Mouse (Mus musculus) T-helper 17 cell (primary cell): Measurements from ENCODE around the gene Lrtm1.

Experiments
- in situ Hi-C, 2 experiments: fragments of 300-600 bp; cut with MboI, MseI; formaldehyde crosslinking; loops; 1 replicate in 1 of 2; 2 replicates in 1 of 2; pipeline ENCODE4 v1.15.1; 2025; ENCODE audit warnings: high pct_unique_total_duplicates in 2 of 2

Lrtm1 gene

DNA sequence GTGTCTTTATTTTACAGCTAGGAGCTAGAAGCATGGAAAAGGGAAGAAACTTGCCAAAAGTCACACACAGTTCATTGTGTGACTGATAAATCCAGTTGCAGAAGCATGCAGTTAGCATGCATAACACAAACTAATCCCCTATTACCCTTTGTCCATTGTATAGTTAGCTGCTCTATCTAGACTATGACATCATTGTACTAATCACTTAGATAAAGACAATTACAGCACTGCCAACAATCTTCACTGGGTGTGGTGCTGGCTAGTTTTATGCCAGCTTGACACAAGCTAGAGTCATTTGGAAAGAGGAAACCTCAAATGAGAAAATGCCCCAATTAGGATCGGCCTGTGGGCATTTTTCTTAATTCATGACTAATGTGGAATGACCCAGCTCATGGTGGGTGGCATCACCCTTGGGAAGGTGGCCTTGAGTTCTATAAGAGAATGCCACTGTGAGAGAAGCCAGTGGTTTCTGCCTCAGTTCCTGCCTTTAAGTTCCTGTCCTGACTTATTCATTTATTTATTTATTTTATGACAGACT, 13.9 kb downstream of the Lrtm1 start:
- in situ Hi-C loops = no loop called here

DNA sequence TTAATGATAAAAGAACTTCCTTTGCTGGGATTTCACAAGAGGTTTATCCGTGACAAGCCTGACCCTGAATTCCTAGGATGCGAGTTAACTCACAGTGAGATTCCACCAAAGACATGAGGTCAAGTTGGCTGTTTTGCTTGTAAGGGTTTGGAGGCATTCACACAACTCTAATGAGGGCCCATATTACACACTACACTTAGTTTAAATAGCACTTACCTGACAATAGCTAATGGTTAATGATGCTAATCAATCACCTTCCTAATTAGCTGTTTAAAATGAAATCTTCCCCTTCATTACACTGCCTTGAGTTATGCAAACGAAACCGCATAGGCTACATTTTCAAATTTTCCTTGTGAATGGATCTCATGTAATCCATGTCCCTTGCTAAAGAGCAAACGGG, 20.2 kb downstream of the Lrtm1 start:
- in situ Hi-C loops = no loop called here

DNA sequence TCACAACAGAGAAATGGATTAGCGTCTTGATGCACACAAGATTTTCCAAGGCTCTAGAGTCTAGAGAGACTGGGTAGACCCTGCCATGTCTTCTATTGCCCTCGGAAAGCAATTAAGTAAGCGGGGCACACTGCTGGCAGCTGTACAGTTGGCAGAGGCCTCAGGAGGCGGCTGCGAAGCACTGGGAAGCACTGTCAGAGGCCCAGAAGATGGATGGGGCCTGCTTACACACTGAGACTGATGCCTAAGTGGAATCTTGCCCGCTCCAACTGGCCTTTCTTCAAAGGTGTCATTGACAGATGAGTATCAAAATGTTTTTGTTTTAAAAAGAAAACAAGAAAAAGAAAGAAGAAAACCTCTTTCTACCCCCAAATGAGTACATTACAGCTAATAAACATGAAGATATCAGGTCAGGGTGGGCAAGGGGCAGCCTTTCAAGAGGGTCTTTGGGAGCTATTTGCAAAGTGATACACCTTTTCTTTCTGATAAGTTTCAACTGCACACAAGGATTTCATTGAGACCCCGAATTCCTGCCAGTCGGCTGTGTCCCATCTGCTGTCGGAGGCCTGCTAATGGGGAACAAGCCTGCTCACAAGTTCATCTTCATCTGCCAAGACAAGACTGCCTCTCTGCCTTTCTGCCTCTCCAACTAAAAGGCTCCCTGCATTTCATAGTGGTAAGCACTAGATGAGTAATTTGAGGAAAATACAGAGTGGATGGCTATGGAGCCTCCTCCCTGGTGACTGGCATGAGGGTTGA, 22.8 kb downstream of the Lrtm1 start:
- in situ Hi-C loops = no loop called here

DNA sequence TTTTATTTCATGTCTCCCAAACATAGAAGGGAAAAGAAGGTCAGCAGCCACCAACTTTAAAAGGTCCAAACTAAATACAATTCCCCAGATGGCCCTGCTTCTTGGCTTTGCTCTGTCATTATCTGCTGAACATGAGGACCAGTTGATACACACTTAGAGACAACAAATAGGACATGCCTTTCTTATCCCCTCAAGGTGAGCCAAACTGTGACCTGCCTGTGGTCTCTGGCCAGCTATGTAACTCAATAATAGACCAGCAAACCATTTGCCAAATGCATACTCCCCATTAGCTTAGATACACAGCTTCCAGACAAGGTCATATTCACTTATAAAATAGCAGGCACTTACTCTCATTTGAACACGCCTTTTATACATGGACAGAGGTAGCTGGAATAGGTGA, 23.5 kb downstream of the Lrtm1 start:
- in situ Hi-C loops = no loop called here

DNA sequence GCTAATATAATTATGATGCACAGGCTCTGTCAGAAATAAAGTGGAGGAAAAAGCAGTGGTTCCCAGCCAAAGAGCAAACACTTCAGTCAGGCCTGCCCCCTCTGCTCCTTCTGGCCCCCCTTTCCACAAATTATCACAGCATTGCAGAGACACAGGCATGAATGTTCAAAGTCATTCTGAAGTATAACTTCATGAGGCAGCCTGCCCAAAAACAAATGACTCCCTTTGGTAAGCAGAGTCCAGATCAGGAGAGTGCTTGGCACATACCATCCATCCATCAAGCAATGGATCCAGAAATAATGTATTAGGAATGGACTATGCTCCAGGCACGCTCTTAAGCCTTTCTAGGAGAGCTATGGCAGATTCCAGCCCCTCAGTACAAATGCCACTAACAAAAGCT, 24.3 kb downstream of the Lrtm1 start:
- in situ Hi-C loops = no loop called here

DNA sequence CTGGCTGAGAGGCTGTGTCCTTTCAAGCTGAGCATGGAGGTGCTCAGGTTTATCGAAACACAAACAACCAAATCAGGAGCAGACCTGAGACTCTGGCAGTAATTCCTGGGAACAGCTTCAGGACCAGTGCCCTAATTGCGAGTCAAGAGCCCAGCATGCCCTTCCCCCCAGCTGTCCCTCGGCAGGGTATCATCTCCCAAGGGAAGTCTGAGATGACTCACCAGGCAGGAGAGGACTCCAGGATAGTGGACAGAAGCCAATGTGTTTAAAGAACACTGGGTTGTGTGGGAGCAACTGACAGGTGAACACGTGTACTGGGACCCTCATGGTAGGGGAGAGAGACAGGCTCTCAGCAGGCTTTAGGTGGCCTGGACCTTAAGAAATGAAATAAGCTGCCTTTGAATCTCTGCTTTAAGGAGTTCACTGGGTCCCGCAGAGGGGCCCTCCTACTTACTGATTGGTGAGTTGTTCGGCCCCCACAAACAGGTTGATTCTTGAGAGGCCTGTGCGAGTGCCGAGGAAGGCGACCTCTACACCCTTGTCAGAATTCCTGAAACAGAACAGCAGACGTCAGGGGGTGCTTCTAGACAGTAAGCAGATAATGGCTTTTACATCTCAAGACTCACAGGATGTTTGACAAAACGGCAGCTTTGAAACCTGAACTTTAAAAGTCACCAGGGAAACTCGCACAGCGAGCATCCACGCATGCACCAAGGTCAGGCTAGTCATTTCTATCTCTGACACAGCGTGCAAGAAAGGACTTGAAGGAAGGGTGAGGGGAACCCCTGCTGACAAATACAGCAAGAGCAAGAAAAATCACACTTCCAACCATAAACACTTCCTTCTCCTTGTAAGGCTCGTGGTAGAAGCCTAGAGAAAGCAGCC, 34.2 kb downstream of the Lrtm1 start:
- in situ Hi-C loops = no loop called here

DNA sequence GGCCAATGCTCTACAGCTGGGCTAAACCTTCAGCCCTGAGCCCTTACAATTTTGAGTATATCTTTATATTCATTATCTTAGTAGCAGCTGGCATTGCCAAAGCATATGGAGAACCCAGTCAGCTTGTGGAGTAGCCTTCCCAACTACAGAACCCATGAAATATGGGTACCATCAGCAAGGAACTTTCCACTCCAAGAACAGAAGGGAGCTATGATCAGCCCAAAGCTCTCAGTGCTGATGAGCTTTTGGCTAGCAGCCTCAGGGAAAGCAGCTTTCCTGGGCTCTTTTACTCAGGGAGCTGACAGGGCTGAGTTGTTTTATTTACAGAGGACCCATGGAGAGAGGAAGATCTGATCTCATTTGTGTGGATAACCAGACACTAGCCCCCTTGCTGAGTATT, 42.7 kb downstream of the Lrtm1 start:
- in situ Hi-C loops = no loop called here

DNA sequence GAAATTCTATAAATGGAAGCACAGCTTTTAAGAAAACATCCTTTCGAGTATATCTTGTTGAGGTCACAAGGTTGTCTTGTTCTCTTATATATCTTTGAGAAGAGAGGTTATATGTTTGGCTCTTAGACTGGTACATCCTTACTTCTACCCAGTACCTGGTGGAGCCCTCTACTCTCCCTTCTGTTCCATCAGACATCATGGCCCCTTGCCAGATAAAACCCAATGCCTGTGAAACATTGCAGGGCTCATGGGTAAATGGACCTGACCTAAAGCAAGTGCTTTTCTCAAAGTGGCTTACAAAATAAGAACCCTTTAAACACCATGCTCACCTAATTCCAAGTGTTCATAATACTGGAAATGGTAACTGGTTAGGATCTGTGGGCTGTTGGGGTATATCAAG, 43.5 kb downstream of the Lrtm1 start:
- in situ Hi-C loops = no loop called here

DNA sequence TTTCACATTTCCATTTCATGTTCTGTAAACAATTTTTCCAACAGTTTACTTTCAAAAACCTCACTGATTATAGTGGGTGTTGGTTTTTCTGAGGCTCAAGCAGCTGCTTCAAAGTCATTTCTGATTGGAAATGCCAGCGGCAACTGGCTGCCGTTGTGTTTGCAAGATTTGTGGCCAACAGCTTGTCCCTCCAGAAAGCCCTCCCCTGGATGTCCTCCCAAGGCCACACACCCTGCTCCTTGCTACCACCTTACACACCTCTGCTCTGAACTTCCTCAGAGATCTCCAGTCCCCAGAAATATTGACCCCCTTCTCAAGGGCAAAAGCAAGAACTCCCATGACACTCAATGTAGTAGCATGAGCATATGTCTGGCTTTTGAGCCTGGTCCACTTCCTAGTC, 44.7 kb downstream of the Lrtm1 start:
- in situ Hi-C loops = no loop called here

DNA sequence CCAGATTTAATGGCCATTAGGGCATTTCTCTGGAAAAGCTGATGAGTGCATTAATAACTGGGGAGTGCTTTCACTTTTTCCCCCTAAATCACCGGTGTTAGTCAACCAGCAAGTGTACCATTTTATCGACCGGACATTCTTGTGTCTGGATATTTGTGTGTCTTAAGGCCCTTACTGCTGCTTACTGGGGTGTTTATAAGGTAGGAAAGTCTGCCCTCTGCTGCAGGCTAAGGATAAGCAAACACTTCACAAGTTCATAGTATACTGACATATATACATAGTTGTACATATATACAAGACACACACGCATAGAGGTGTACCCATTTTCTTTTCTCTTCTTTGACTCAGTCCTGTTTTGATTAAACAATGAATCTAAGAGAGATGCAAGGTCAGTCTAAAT, 55.7 kb downstream of the Lrtm1 start:
- in situ Hi-C loops = no loop called here

DNA sequence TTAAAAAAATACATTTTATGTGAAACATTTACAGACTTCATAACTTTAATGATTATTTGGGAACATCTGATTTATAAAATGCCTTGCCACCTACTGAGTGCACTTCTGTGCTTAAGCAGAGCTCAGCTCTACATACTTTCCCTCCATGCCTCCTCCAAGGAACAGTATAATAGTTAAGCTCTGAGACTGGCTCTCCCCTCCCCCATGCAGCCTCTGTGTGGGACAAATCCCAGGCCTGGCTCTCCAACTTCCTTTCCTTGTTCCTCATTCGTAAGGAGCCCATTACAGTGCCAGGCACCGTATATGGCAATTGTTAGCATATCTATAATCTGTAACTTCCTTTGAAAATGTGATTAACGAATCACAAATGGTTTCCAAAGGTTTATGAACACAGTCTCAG, 59.4 kb downstream of the Lrtm1 start:
- in situ Hi-C loops = no loop called here

DNA sequence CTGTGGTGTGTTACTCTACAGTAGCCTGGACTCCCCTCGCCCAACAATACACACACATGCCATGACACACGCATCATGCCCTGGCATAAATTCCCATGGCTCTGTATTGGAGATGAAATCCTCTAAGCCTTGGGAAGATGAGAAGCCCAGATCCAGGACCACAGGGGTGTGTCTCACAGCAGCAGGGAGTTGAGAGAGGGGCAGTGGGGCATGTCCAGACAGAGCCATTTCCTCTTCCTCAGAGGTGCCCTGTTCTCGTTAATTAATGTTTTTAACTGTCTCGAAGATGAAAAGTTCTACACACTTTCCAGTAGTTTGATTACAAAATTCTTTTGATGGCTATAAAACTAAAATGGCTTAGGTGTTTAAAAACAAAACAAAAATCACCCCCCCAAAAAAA, 62.2 kb downstream of the Lrtm1 start:
- in situ Hi-C loops = no loop called here

DNA sequence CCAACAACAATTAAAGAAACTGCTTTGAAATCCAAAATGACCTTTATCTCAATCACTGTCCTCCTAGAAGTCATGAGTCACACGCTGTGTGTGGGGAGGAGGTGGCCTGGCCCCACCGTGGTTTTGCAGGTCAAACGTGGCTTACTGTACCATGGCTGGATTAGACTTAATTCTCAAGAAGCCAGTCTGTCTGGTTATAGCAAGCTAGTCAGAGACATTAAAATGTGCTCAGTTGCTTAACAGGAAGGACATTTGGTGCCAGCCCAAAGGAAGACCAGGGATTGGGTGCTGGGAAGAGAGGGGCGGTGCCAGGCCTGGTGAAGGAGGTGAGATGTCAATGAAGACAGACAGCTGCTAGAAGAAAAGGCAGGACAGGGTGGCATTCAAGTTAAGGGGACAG, 62.6 kb downstream of the Lrtm1 start:
- in situ Hi-C loops = no loop called here

DNA sequence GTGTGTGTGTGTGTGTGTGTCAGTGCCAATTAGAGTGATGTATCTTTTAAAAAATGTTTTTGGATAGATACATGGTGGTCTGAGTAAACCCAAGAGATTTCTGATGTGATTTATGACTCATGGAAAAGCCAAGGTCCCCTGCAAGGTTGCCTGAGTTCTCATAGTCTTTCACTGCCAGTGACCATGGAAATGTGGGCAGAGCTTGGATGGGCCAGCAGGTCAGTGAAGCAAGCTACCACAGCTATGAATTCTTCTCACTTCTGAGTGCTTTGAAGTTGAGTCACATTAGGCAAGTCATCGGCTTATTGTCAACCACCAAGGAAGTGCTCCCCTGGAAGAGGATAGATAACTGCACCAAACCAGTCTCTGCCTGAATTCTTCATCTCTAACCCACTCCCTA, 64.2 kb downstream of the Lrtm1 start:
- in situ Hi-C loops = no loop called here
